11 mouse cellular contexts compared by ENCODE assay signal in genomic region chr2:35616891-35617658, GRCm38 (mm10). TPM values are rescaled to one million over a fixed set of nuclear protein-coding genes. Genes with fewer than 3 reads are reported as not detected.
DNase-seq lines count a peak whose midpoint lies in the region; ATAC-seq and TF ChIP-seq lines count a peak whose summit lies in the region.
"Had no signal": no experiment of that assay in that cellular context is flagged by ENCODE, and none has a peak within 500 bp of the region (broad histone marks: within the 10 kb centered on the region; RNA-seq: fewer than 3 reads in every experiment).

No protein-coding gene starts in this region.

- no peaks in the 10 kb centered on the region for H3K27me3 ChIP-seq in heart, adult 2 months (ENCODE audit: control insufficient read depth, insufficient read depth, low read length)
- H3K27me3 ChIP-seq in heart, embryonic 15.5 days = no peaks in the 10 kb centered on the region
- peaks cover 28% of the 10 kb centered on the region for H3K27me3 ChIP-seq in liver, embryonic 12.5 days (replicated peaks)
- no peaks in the 10 kb centered on the region for H3K27me3 ChIP-seq in neural tube, embryonic 15.5 days (replicated peaks)

- DNase-seq in heart, adult 2 months = peak; percentile 46 to 60
- no peak for DNase-seq in heart, postnatal 25 days (ENCODE audit: low spot score)
- no peak for DNase-seq in cerebellum, adult 9-10 months
- DNase-seq: thymus, adult 18-20 months had no signal

- no peaks in the 10 kb centered on the region for H3K36me3 ChIP-seq in heart, adult 2 months (ENCODE audit: control insufficient read depth, insufficient read depth, low read length)
- H3K36me3 ChIP-seq in heart, embryonic 15.5 days = no peaks in the 10 kb centered on the region
- no peaks in the 10 kb centered on the region for H3K36me3 ChIP-seq in liver, embryonic 12.5 days
- H3K36me3 ChIP-seq in neural tube, embryonic 15.5 days = no peaks in the 10 kb centered on the region
- H3K36me3 ChIP-seq: forebrain, embryonic 12.5 days had no signal

- peak; percentile 74 for TF ChIP-seq EP300 in heart, adult 2 months (IDR thresholded peaks at IDR 0.05; ENCODE audit: insufficient read depth, low read depth, low read length)

- H3K79me2 ChIP-seq in heart, adult 2 months (replicated peaks; ENCODE audit: control insufficient read depth, insufficient read depth, low read length) = no peaks in the 10 kb centered on the region

- peak; percentile 68 for TF ChIP-seq POLR2A in heart, adult 2 months (IDR thresholded peaks at IDR 0.05; ENCODE audit: insufficient read depth, low read depth, low read length)

- TF ChIP-seq CTCF in heart, adult 2 months (IDR thresholded peaks at IDR 0.05) = 0 out of 2 replicates have a peak, but pooled peaks have one; percentile 15

- peaks cover 51% of the 10 kb centered on the region for H3K4me1 ChIP-seq in heart, adult 2 months (ENCODE audit: control insufficient read depth, insufficient read depth, low read length)
- peaks cover 57% of the 10 kb centered on the region for H3K4me1 ChIP-seq in brown adipose tissue, adult 24 weeks (ENCODE audit: control insufficient read depth, insufficient read depth, insufficient read length, low read length)
- H3K4me1 ChIP-seq in heart, embryonic 15.5 days (replicated peaks) = peaks cover 92% of the 10 kb centered on the region
- H3K4me1 ChIP-seq in liver, embryonic 12.5 days = peaks cover 53% of the 10 kb centered on the region
- peaks cover 25% of the 10 kb centered on the region for H3K4me1 ChIP-seq in neural tube, embryonic 15.5 days

- H3K9me3 ChIP-seq in heart, embryonic 15.5 days (replicated peaks) = no peaks in the 10 kb centered on the region
- no peaks in the 10 kb centered on the region for H3K9me3 ChIP-seq in liver, embryonic 12.5 days (replicated peaks)
- no peaks in the 10 kb centered on the region for H3K9me3 ChIP-seq in neural tube, embryonic 15.5 days (replicated peaks)
- H3K9me3 ChIP-seq: forebrain, embryonic 12.5 days had no signal

- 51% methylated on average over 6 of the region's 6 CpGs for WGBS in heart, adult 2 months
- 55% methylated on average over 6 of the region's 6 CpGs for WGBS in heart, embryonic 15.5 days
- WGBS in liver, embryonic 12.5 days (ENCODE audit: insufficient replicate concordance) = 49% methylated on average over 6 of the region's 6 CpGs
- WGBS in neural tube, embryonic 15.5 days = 76% methylated on average over 6 of the region's 6 CpGs

- no peak overlapping the region for H3K4me3 ChIP-seq in heart, adult 2 months
- no peak overlapping the region for H3K4me3 ChIP-seq in brown adipose tissue, adult 24 weeks (ENCODE audit: insufficient read depth, low read depth, low read length)
- H3K4me3 ChIP-seq in heart, embryonic 15.5 days = no peak overlapping the region
- H3K4me3 ChIP-seq in liver, embryonic 12.5 days = no peak overlapping the region
- H3K4me3 ChIP-seq in neural tube, embryonic 15.5 days (replicated peaks) = no peak overlapping the region
- H3K4me3 ChIP-seq: forebrain, embryonic 12.5 days; myocyte had no signal

- H3K9ac ChIP-seq in heart, adult 2 months (ENCODE audit: low read depth, low read length) = 0 out of 2 replicates have a peak overlapping the region, but pooled peaks have one; percentile 21
- no peak overlapping the region for H3K9ac ChIP-seq in heart, embryonic 15.5 days
- no peak overlapping the region for H3K9ac ChIP-seq in liver, embryonic 12.5 days
- no peak overlapping the region for H3K9ac ChIP-seq in neural tube, embryonic 15.5 days (replicated peaks)
- H3K9ac ChIP-seq: forebrain, embryonic 12.5 days had no signal

- H3K27ac ChIP-seq in heart, adult 2 months = peak overlapping the region; percentile 90
- peak overlapping the region; percentile 80 for H3K27ac ChIP-seq in brown adipose tissue, adult 24 weeks (replicated peaks; ENCODE audit: low read depth, low read length)
- H3K27ac ChIP-seq in heart, embryonic 15.5 days = peak overlapping the region; percentile 65
- peak overlapping the region; percentile 64 for H3K27ac ChIP-seq in liver, embryonic 12.5 days
- H3K27ac ChIP-seq in neural tube, embryonic 15.5 days (replicated peaks) = no peak overlapping the region
- H3K27ac ChIP-seq: forebrain, embryonic 12.5 days had no signal

- 0 out of 2 replicates have a peak, but pooled peaks have one; percentile 11 for ATAC-seq in heart, embryonic 15.5 days (replicated peaks; ENCODE audit: insufficient number of reproducible peaks, insufficient read depth, low FRiP score, low read depth)
- ATAC-seq in liver, embryonic 12.5 days = peak; percentile 53
- no peak for ATAC-seq in neural tube, embryonic 15.5 days (ENCODE audit: low FRiP score)
- no peak for ATAC-seq in frontal cortex, adult (ENCODE audit: low TSS enrichment)

- intact Hi-C loops in heart, adult 2 months (cut with DNase I) = no loop called here
- intact Hi-C loops in heart, postnatal 25 days (cut with DNase I) = no loop called here

- no peak overlapping the region for H3K4me2 ChIP-seq in heart, embryonic 15.5 days
- H3K4me2 ChIP-seq in liver, embryonic 12.5 days = no peak overlapping the region
- no peak overlapping the region for H3K4me2 ChIP-seq in neural tube, embryonic 15.5 days
- H3K4me2 ChIP-seq: forebrain, embryonic 12.5 days had no signal

RNA-seq across cellular contexts. Expression of gene Dab2ip, which starts 59.0 kb away (rescaled TPM):
- total RNA-seq in heart, adult 2 months (2021) = 10 to 100 TPM; 45.6 to 47.9 TPM
- 34.5 and 37.5 TPM in 2 replicates for polyA plus RNA-seq in heart, adult 2 months (2012; rRNA removed)
- total RNA-seq in heart, postnatal 25 days (2021) = 10 to 100 TPM; 46.0 to 52.1 TPM
- 14.3 and 19.1 TPM in 2 replicates for polyA plus RNA-seq in brown adipose tissue, adult 24 weeks (2012; ENCODE audit: insufficient read depth, insufficient read length, missing spikeins)
- polyA plus RNA-seq in heart, embryonic 15.5 days (2015; fragmentation: Nextera tagmentation; extraction: Ambion mirVana) = 44.0 and 46.9 TPM in 2 replicates
- polyA plus RNA-seq in liver, embryonic 12.5 days (2016; fragmentation: Nextera tagmentation; extraction: Ambion mirVana) = 8.6 and 13.1 TPM in 2 replicates
- 51.5 and 62.4 TPM in 2 replicates for polyA plus RNA-seq in neural tube, embryonic 15.5 days (2015; fragmentation: Nextera tagmentation; extraction: Ambion mirVana)

Comparison
In these comparisons a context has a peak if more than half of its experiments do, and no peak if none do; other contexts are left out.
1. DNase-seq: peak in heart, adult 2 months (2 of 2); none in heart, postnatal 25 days (single experiment) and cerebellum, adult 9-10 months (single experiment).
2. ATAC-seq: peak in heart, embryonic 15.5 days (single experiment) and liver, embryonic 12.5 days (single experiment); none in neural tube, embryonic 15.5 days (single experiment) and frontal cortex, adult (single experiment).